Mouse (Mus musculus) ovary, adult 18-20 months (tissue): ENCODE results near the gene Gm5244.

ENCODE experiments used
- DNase-seq: peaks from one replicate; pipeline ENCODE4 v3.0.0; 2022; ENCODE audit warnings: low spot score, mixed read lengths

The Gm5244 gene

DNA sequence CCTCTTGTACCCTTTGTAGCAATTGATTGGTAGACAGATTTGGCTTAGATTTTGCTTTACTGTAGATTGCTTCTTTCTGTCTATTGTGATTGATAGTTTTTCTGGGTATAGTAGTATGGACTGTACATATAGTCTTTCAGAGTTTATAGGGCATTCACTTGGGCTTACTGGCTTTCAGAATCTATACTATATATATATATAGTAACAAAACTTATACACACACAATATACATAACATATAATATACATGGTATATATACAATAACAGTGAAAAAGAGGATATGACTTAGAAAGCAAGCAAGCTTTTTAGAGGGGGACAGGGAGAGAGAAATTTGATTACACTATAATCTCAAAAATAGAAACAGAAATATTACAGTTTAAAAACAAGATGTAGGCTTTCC is at the start of gene Gm5244:
Gene Gm5244, plus strand, starts transcription at position 301 of the 400 bp plus-strand sequence.
- DNase-seq = no peak

DNA sequence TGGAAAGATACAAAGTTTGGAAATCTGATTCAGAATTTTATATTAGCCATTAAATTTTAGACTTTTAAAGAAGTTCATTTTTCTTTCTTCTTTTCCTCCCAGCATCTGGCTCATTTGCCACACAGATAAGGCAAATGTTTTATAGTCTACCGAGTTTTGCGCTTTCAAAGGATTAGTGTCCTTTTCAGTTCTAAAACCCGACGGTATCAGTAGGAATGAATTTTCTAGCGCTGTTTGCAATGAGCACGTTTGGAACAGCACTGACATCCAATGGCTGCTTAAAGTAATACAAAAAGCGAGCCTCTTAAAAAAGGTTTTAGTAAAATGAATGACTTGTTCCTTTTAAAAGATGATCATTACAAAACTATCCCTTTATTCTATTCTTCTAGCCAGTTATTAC is 49.4 kb upstream of the Gm5244 start:
- DNase-seq = no peak

- DNase-seq = no peak
Measured at GRCm38 (mm10) chr19:12798404-12798803, 48.1 kb upstream of the Gm5244 start.

- DNase-seq = no peak
Measured at GRCm38 (mm10) chr19:12799081-12799480, 47.4 kb upstream of the Gm5244 start.

GRCm38 (mm10) chr19:12800621-12801020 is 45.9 kb upstream of the Gm5244 start:
- DNase-seq = no peak

DNA sequence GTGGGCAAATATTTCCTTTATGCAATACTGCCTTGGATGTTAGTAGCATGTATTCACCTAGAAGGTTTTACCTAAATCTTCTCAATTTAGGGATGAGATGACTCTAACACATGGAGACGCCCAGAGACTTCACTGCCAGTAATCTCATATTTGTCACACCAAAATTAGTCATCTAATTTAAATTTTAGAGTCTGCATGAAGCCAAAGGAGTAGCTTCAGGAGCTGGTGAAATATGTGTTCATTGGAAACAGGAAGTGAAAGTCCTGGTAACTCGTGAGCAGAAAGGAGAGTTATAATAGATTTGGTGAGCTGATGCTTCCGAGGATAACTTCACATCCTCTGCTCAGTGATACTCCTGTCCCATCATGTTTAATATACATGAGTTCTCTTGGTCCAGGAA is 45.4 kb upstream of the Gm5244 start:
- no peak for DNase-seq

DNA sequence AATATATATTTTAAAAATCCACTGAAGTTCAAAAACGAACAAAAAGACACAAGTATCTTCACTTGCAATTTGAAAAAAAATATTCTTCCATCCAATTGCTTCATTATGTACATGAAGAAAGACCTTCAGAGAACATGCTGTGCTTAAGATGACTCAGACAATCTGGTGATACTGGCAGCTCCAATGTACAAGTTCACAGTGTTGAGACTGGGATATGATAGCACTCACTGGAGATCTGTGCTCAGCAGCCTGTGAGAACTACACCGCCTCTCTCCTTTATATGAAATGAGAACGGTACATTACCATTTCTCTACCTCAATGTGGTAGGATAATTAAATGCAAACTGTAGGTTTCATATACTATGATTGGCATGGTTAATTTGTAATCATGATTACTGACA is 43.7 kb upstream of the Gm5244 start:
- no peak for DNase-seq

GRCm38 (mm10) chr19:12804237-12804636 is 42.2 kb upstream of the Gm5244 start:
- no peak for DNase-seq

GRCm38 (mm10) chr19:12805730-12806129 is 40.8 kb upstream of the Gm5244 start:
- DNase-seq = no peak

- no peak for DNase-seq
Measured at GRCm38 (mm10) chr19:12806214-12806613, 40.3 kb upstream of the Gm5244 start.

- no peak for DNase-seq
Measured at GRCm38 (mm10) chr19:12812644-12813364, 33.7 kb upstream of the Gm5244 start.

DNA sequence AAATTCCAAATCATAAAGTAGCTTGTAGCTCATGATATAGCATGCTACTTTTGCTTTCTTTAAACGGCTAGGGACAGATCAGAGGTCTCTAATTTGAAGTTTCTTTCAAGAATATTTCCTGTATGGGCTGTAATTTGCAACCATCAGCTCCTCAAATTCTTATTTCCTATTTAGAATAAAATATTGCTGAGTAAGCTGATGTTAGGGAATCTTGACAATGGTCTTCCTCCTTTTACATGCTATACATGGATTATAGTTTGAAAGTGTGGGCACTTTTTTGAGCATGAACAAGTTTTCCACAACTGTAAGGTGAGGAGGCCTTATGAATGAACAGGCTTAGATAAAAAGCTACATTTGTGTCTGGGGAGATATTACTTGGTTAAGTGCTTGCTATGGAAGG is 32.6 kb upstream of the Gm5244 start:
- no peak for DNase-seq

- no peak for DNase-seq
Measured at GRCm38 (mm10) chr19:12818507-12818906, 28.0 kb upstream of the Gm5244 start.

DNA sequence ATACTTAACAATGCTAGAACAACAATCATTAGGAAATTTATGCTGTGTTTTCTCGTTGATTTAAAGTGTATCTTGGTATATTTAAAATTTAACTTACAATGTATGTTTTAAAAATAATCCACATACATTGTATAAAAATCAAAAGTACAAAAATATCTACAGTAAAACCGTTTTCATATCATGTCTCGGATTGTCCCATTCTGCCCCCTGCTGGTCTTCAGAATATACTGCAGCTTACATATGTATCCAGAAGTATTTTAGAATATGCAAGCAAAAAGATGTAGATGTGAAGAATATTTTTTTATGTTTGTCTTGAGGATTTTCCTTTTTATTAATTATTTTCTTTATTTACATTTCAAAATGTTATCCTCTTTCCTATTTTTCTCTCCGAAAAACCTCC is 26.1 kb upstream of the Gm5244 start:
- DNase-seq = no peak

- DNase-seq = no peak
Measured at GRCm38 (mm10) chr19:12824549-12824948, 21.9 kb upstream of the Gm5244 start.

DNA sequence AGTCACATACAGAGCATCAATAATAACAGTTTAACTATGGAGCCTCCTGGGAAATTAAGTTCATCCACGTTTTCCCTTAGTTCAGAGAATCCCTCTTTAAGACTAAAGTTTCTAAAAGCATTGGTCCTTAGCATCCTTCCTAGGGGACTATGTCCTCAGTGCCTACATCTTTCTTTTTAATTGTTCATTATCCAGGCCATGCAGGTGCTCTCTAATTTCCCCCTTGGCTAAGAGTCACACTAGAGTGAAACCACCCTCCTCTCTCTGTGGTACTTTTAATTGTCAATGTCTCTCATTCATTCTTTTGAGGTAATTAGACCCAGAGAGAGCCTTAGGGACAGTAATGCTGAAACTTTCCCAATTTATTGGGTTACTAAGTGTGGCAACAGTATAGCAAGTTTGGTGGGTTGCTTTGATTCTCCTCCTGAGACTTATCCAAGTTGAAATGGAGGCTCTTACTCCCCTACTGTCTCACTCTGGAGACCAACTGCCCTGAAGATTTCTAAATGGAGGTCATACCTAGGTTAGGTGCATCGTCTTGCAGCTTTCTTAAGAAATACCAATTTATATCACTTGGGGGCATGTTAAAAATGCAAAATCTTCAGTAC is 15.6 kb upstream of the Gm5244 start:
- no peak for DNase-seq

GRCm38 (mm10) chr19:12831559-12831958 is 14.9 kb upstream of the Gm5244 start:
- no peak for DNase-seq

GRCm38 (mm10) chr19:12833625-12834024 is 12.9 kb upstream of the Gm5244 start:
- DNase-seq = no peak

- DNase-seq = no peak
Measured at GRCm38 (mm10) chr19:12838507-12838906, 8.0 kb upstream of the Gm5244 start.

GRCm38 (mm10) chr19:12856983-12857382 is 10.5 kb downstream of the Gm5244 start, which contains the start of gene Olfr1444:
Olfr1444 (plus strand) TSS chr19:12857283.
- no peak for DNase-seq

DNA sequence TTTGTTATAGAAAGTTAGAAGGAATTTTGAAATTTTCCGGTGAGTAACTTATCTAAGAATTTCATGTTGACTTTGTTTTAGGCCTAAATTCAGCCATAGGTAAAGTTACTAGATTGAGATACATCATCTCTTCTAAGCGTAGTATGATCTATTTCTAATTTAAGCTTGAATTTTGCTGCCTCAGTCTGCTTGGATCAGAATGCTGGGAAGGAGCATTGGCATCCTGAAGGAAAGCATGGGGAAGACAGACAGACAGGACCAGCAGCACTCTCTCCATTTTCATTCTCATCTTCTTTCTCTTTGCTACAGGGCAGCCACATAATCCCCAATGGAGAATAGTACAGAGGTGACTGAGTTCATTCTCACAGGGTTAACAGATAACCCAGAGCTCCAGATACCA is 37.1 kb downstream of the Gm5244 start, which contains the start of gene Olfr1445:
Gene Olfr1445, plus strand, starts transcription at position 301 of the 400 bp plus-strand sequence.
- no peak for DNase-seq

DNA sequence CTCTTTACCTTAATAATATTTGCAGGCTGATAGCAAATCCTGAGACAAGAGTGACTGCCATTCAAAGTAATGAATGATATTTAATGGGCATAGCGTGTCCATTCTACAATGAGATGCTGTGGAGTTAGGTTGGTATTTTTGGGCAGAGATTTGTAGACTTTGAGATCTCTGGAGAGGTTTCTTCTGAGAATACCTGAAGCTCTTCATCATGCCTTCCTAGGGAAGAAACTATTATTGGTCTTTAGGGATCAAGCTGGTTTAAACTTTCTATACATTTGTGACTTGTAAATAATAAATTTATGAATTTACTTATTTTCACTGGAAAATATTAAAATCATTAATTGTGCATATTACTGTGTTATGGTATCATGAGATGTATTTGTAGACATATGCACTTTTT is 46.9 kb downstream of the Gm5244 start, which contains the start of gene Olfr1446:
Gene Olfr1446, minus strand, starts transcription at position 101 of the 400 bp plus-strand sequence.
- no peak for DNase-seq
